Mouse (Mus musculus): ENCODE data around the gene Fbxo42.
A peak's percentile ranks its signal among the peaks of the same experiment; 100 is the strongest.

Gene Fbxo42

GRCm38 (mm10) chr4:141175783-141176182 lies 28.1 kb downstream of the Fbxo42 start:
- DNase-seq (ENCODE audit: low read depth, low spot score): peak; percentile 38

GRCm38 (mm10) chr4:141176328-141176838 lies 28.7 kb downstream of the Fbxo42 start:
- DNase-seq (ENCODE audit: low read depth, low spot score): no peak

- DNase-seq (ENCODE audit: low read depth, low spot score): no peak
Observed at GRCm38 (mm10) chr4:141178500-141178899, 30.8 kb downstream of the Fbxo42 start.

GRCm38 (mm10) chr4:141180831-141181230 lies 33.1 kb downstream of the Fbxo42 start:
- DNase-seq (ENCODE audit: low read depth, low spot score): no peak

GRCm38 (mm10) chr4:141181981-141182380 lies 34.3 kb downstream of the Fbxo42 start:
- no peak for DNase-seq (ENCODE audit: low read depth, low spot score)

GRCm38 (mm10) chr4:141183932-141184331 lies 36.2 kb downstream of the Fbxo42 start:
- DNase-seq (ENCODE audit: low read depth, low spot score): no peak

- no peak for DNase-seq (ENCODE audit: low read depth, low spot score)
Observed at GRCm38 (mm10) chr4:141184426-141184825, 36.7 kb downstream of the Fbxo42 start.

GRCm38 (mm10) chr4:141186923-141187836 lies 39.5 kb downstream of the Fbxo42 start:
- DNase-seq (ENCODE audit: low read depth, low spot score): no peak

GRCm38 (mm10) chr4:141191294-141191693 lies 43.6 kb downstream of the Fbxo42 start:
- DNase-seq (ENCODE audit: low read depth, low spot score): no peak

GRCm38 (mm10) chr4:141194553-141194952 lies 46.8 kb downstream of the Fbxo42 start:
- DNase-seq (ENCODE audit: low read depth, low spot score): no peak

- DNase-seq (ENCODE audit: low read depth, low spot score): no peak
Observed at GRCm38 (mm10) chr4:141196981-141197685, 49.4 kb downstream of the Fbxo42 start.

- no peak for DNase-seq (ENCODE audit: low read depth, low spot score)
Observed at GRCm38 (mm10) chr4:141197686-141198035, 49.9 kb downstream of the Fbxo42 start.

GRCm38 (mm10) chr4:141200906-141201305 lies 53.2 kb downstream of the Fbxo42 start:
- DNase-seq (ENCODE audit: low read depth, low spot score): no peak

- DNase-seq (ENCODE audit: low read depth, low spot score): no peak
Observed at GRCm38 (mm10) chr4:141202192-141202591, 54.5 kb downstream of the Fbxo42 start.

GRCm38 (mm10) chr4:141204580-141205061 lies 56.9 kb downstream of the Fbxo42 start:
- DNase-seq (ENCODE audit: low read depth, low spot score): no peak

GRCm38 (mm10) chr4:141207081-141207480 lies 59.4 kb downstream of the Fbxo42 start:
- no peak for DNase-seq (ENCODE audit: low read depth, low spot score)

GRCm38 (mm10) chr4:141210524-141211219 lies 63.0 kb downstream of the Fbxo42 start:
- peak; percentile 29 for DNase-seq (ENCODE audit: low read depth, low spot score)

- no peak for DNase-seq (ENCODE audit: low read depth, low spot score)
Observed at GRCm38 (mm10) chr4:141211646-141212045, 63.9 kb downstream of the Fbxo42 start.

GRCm38 (mm10) chr4:141212892-141213291 lies 65.2 kb downstream of the Fbxo42 start:
- no peak for DNase-seq (ENCODE audit: low read depth, low spot score)

- DNase-seq (ENCODE audit: low read depth, low spot score): no peak
Observed at GRCm38 (mm10) chr4:141213342-141213741, 65.6 kb downstream of the Fbxo42 start.

- peak; percentile 93 for DNase-seq (ENCODE audit: low read depth, low spot score)
Observed at GRCm38 (mm10) chr4:141213770-141214336, 66.1 kb downstream of the Fbxo42 start, which contains the start of gene Rsg1. TSS of gene Rsg1 (plus strand) at chr4:141213956.
